Mouse (Mus musculus) embryonic fibroblast, embryonic 13.5 days (primary cell): ENCODE results near the gene Pfkfb4.

Source experiments
- CTCF ChIP-seq: IDR thresholded peaks from 2 replicates; pipeline ENCODE4 v1.5.1; 2011; ENCODE audit warnings: mild to moderate bottlenecking, control low read depth, low read length, moderate library complexity, borderline replicate concordance; ENCODE audit not compliant: insufficient read depth
- POLR2A ChIP-seq: IDR thresholded peaks from 2 replicates; pipeline ENCODE4 v1.6.1; 2011; ENCODE audit warnings: low read depth, mild to moderate bottlenecking, control low read depth, low read length, moderate library complexity

GRCm38 (mm10) chr9:109041351-109041750 is 49.8 kb downstream of the Pfkfb4 start:
- TF ChIP-seq CTCF (no peak), POLR2A (no peak)
